Mouse (Mus musculus): ENCODE data around the gene Nmu. TPM values are rescaled to one million over a fixed set of nuclear protein-coding genes. Genes with fewer than 3 reads are reported as not detected.

Nmu gene
- total and polyA plus RNA-seq, 2 experiments from 2014 or later: not detected

DNA sequence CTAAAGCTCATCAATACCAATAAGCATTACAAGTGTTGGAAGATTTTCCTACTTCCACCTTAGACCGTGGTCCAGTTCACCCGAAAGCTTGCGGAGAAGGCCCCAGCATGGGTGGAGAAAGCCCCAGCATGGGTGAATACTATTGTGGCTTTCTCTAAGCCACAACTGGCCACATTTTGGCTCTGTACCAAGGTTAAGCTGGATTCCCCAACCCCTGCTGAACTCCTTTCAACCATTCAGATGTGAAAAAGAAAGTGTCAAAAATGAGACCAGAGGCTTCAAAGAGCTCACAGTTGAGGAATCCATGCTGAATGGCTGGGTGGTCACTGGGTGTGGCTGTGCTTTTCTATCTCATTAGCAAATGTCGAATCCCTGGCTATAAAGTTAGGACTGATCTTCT, 29.8 kb downstream of the Nmu start:
- Histone ChIP-seq H3K36me3 (replicated peaks; ENCODE audit: control insufficient read depth, insufficient read depth, low read length) (no peaks in the 10 kb centered on the region), H3K9me3 (replicated peaks; ENCODE audit: control insufficient read depth, low read length) (no peaks in the 10 kb centered on the region), H3K4me2 (ENCODE audit: low read depth, low read length) (no peak overlapping the region), H3K4me1 (ENCODE audit: control insufficient read depth, insufficient read depth) (no peaks in the 10 kb centered on the region), H3K9ac (replicated peaks; ENCODE audit: low read depth, low read length) (no peak overlapping the region), H3K27me3 (ENCODE audit: control insufficient read depth, insufficient read depth, low read length) (no peaks in the 10 kb centered on the region), H3K27ac (ENCODE audit: low read depth) (no peak overlapping the region), H3K4me3 (ENCODE audit: low read depth, low read length) (no peak overlapping the region)
- ATAC-seq (ENCODE audit: insufficient read depth, low read depth): no peak
- 77% methylated on average over 4 of the region's 4 CpGs for WGBS
- TF ChIP-seq CTCF (IDR thresholded peaks at IDR 0.05; ENCODE audit: low read depth) (no peak), EP300 (IDR thresholded peaks at IDR 0.05; ENCODE audit: low read depth) (no peak)
- no peak for DNase-seq (ENCODE audit: low spot score)

DNA sequence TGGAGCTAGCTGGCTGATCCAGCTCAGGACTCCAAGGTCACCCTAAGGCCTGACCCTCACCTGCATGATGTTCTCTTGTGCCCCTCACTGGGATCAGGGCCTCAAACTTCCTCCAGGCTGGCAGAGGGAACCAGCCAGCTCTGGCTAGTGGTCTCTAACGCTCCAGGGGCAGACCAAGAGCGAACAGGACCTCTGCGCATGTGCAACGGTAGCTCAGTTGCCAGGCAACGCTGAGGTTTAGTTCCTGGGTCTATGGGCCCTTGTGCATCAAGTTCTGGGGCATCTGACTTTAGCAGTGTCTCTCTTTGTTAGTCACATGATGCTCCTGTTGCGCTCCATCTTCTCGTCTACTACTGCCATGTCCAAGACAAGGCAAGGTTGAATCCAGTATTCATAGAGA, 32.6 kb downstream of the Nmu start, which contains the start of gene Pdcl2:
Gene Pdcl2, minus strand, starts transcription at position 204 of the 400 bp plus-strand sequence.
- H3K27me3 ChIP-seq (ENCODE audit: control insufficient read depth, insufficient read depth, low read length): no peaks in the 10 kb centered on the region
- H3K4me1 ChIP-seq (ENCODE audit: control insufficient read depth, insufficient read depth): no peaks in the 10 kb centered on the region
- DNase-seq (ENCODE audit: low spot score): no peak
- no peaks in the 10 kb centered on the region for H3K36me3 ChIP-seq (replicated peaks; ENCODE audit: control insufficient read depth, insufficient read depth, low read length)
- no peak for TF ChIP-seq CTCF (IDR thresholded peaks at IDR 0.05; ENCODE audit: low read depth)
- no peak for TF ChIP-seq EP300 (IDR thresholded peaks at IDR 0.05; ENCODE audit: low read depth)
- no peak within 1 kb of the TSS for H3K9ac ChIP-seq (replicated peaks; ENCODE audit: low read depth, low read length)
- WGBS: 93% methylated on average over 7 of the region's 7 CpGs
- H3K4me2 ChIP-seq (ENCODE audit: low read depth, low read length): no peak within 1 kb of the TSS
- H3K27ac ChIP-seq (ENCODE audit: low read depth): no peak within 1 kb of the TSS
- ATAC-seq (ENCODE audit: insufficient read depth, low read depth): no peak
- no peaks in the 10 kb centered on the region for H3K9me3 ChIP-seq (replicated peaks; ENCODE audit: control insufficient read depth, low read length)
- no peak within 1 kb of the TSS for H3K4me3 ChIP-seq (ENCODE audit: low read depth, low read length)

DNA sequence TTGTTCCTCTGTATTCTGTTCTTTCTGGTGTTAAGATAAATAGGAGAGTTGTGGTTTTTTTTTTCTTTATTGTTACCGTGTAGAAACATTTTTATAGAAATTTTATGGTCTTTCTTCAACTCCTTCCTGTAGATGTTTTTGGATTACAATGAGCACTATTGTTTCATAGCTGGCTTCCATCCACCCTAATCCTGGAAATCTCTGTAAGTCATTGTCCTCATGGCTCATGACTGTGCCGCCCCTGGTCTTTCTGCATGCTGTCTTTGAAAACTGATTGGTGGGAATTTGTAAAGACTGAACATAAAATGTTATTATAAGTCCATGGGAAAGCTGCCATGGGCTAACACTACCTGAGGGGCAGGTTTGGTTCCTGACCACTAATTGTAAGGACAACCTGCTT, 36.3 kb downstream of the Nmu start:
- no peaks in the 10 kb centered on the region for H3K36me3 ChIP-seq (replicated peaks; ENCODE audit: control insufficient read depth, insufficient read depth, low read length)
- H3K9me3 ChIP-seq (replicated peaks; ENCODE audit: control insufficient read depth, low read length): no peaks in the 10 kb centered on the region
- 64% methylated on average over 2 of the region's 2 CpGs for WGBS
- no peak overlapping the region for H3K4me2 ChIP-seq (ENCODE audit: low read depth, low read length)
- no peak for ATAC-seq (ENCODE audit: insufficient read depth, low read depth)
- H3K4me1 ChIP-seq (ENCODE audit: control insufficient read depth, insufficient read depth): no peaks in the 10 kb centered on the region
- TF ChIP-seq EP300 (IDR thresholded peaks at IDR 0.05; ENCODE audit: low read depth) (no peak), CTCF (IDR thresholded peaks at IDR 0.05; ENCODE audit: low read depth) (no peak)
- H3K27ac ChIP-seq (ENCODE audit: low read depth): no peak overlapping the region
- DNase-seq (ENCODE audit: low spot score): no peak
- H3K9ac ChIP-seq (replicated peaks; ENCODE audit: low read depth, low read length): no peak overlapping the region
- H3K4me3 ChIP-seq (ENCODE audit: low read depth, low read length): no peak overlapping the region
- no peaks in the 10 kb centered on the region for H3K27me3 ChIP-seq (ENCODE audit: control insufficient read depth, insufficient read depth, low read length)

DNA sequence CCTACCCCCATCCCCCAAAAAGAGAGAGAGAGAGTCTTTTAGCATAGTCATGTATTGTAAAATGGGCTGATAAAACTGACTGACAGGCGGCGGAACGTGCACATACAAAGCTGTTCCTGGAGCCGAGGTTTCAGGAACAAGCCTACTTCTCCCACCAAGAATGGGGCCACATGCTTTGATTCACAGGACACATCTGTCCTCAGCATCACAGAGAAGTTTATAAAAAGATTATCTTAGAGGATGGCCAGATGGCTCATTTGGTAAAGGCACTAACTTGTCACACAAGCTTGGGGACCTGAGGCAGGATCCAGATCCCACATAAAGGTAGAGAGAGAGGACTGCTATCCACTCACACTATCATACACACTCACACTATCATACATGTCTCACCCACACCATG, 38.5 kb downstream of the Nmu start:
- 79% methylated on average over 4 of the region's 4 CpGs for WGBS
- no peak for ATAC-seq (ENCODE audit: insufficient read depth, low read depth)
- no peak for DNase-seq (ENCODE audit: low spot score)
- Histone ChIP-seq H3K4me2 (ENCODE audit: low read depth, low read length) (no peak overlapping the region), H3K9ac (replicated peaks; ENCODE audit: low read depth, low read length) (no peak overlapping the region), H3K9me3 (replicated peaks; ENCODE audit: control insufficient read depth, low read length) (no peaks in the 10 kb centered on the region), H3K4me1 (ENCODE audit: control insufficient read depth, insufficient read depth) (no peaks in the 10 kb centered on the region), H3K27ac (ENCODE audit: low read depth) (no peak overlapping the region), H3K36me3 (replicated peaks; ENCODE audit: control insufficient read depth, insufficient read depth, low read length) (no peaks in the 10 kb centered on the region), H3K4me3 (ENCODE audit: low read depth, low read length) (no peak overlapping the region), H3K27me3 (ENCODE audit: control insufficient read depth, insufficient read depth, low read length) (no peaks in the 10 kb centered on the region)
- TF ChIP-seq CTCF (IDR thresholded peaks at IDR 0.05; ENCODE audit: low read depth) (no peak), EP300 (IDR thresholded peaks at IDR 0.05; ENCODE audit: low read depth) (no peak)

DNA sequence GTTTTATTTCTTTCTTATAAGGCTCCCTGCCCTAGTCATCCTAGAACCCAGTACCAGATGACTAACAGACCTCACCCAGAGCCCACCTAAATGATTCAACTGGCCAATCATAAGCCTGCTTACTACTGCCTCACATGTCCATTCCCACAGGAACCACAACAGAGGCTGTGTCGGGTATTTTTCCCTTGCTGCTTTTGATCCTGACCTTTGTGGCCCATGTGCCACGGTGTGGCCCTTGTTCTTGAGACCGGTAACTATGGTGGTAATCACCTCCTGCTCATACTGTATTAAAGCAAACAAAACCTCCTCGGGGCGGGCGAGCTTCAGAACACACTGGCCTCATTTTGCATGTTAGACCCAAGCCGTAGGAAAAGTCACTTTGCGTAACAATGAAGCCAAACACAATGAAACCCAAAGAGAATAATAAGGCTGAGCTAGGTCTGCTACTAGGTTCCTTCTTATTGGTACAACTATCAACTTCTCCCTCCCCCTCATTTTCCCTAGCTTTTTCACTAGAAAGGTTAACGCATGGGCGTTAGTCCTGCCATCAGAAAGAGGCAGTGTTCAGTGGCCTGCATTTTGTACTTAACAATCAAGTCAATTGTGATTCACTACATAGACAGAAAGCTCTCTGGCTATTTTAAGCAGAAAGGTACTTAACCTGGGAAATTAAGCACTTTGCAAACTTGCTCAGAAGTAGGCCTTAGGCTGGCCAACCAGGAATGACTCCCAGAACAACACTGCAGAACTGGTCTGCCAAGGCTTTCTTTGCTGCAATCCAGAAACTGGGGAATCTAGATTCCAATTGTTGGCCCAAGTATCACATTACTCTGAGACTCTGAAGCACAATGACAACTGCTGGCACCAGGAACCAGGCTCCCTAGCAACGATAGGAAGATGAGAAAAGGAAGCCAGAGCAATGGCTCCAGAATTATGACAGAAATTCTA, 42.1 kb downstream of the Nmu start:
- TF ChIP-seq CTCF (IDR thresholded peaks at IDR 0.05; ENCODE audit: low read depth) (no peak), EP300 (IDR thresholded peaks at IDR 0.05; ENCODE audit: low read depth) (no peak)
- Histone ChIP-seq H3K4me3 (ENCODE audit: low read depth, low read length) (no peak overlapping the region), H3K27ac (ENCODE audit: low read depth) (no peak overlapping the region), H3K9ac (replicated peaks; ENCODE audit: low read depth, low read length) (no peak overlapping the region), H3K9me3 (replicated peaks; ENCODE audit: control insufficient read depth, low read length) (no peaks in the 10 kb centered on the region), H3K27me3 (ENCODE audit: control insufficient read depth, insufficient read depth, low read length) (no peaks in the 10 kb centered on the region), H3K36me3 (replicated peaks; ENCODE audit: control insufficient read depth, insufficient read depth, low read length) (no peaks in the 10 kb centered on the region), H3K4me1 (ENCODE audit: control insufficient read depth, insufficient read depth) (no peaks in the 10 kb centered on the region), H3K4me2 (ENCODE audit: low read depth, low read length) (no peak overlapping the region)
- 72% methylated on average over 11 of the region's 11 CpGs for WGBS
- DNase-seq (ENCODE audit: low spot score) (no peak), ATAC-seq (ENCODE audit: insufficient read depth, low read depth) (no peak)
